Mouse (Mus musculus) fibroblast of lung, adult 2 months (primary cell): Measurements from ENCODE around the gene Prrt2.

Experiments
- DNase-seq: peaks from one replicate; pipeline ENCODE4 v3.0.0-alpha.2; 2011; ENCODE audit warnings: low read depth

The Prrt2 gene

GRCm38 (mm10) chr7:127003620-127004019 is 17.4 kb downstream of the Prrt2 start:
- DNase-seq, result no peak

DNA sequence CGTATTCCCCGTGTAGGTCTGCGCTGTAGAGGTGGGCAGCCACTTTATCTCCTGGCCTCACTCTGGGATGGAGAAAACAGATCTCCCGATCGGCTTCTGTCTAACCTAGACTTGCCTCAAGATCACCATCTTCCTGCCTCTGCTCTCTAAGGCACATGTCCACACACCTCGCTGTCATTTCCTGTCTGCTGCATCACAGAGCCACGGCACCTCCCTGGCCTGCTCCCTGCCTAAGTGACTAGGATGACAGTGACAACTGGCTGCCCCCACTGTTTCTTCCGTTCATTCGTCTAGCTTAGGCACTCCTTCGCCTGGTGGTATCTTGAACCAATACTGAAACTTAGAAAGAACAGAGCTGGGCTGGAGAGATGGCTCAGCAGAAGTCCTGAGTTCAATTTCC is 21.4 kb downstream of the Prrt2 start:
- no peak for DNase-seq

- DNase-seq, result no peak
These were observed 24.6 kb downstream of the Prrt2 start for GRCm38 (mm10) chr7:126996449-126996848.

DNA sequence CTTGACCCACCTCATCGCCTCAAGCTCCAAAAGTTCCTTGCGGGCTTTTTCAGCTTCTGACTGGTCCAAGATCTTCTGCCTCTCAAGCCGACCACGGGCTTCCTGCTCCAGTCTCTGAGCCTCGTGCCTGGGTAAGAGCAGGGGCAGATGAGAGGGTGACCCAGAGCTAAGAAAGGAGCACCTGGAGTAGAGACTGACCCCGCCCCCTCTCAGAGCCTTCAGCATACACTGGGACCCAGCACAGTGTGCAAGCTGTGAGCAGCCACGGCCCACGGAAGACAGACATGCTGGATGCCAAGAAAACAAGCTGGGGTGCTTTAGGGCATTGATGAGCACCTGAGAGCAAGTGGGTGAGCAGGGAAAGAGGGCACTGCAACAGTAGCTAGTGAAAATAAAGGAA is 32.2 kb downstream of the Prrt2 start:
- no peak for DNase-seq

- DNase-seq, result no peak
These were observed 34.7 kb downstream of the Prrt2 start for GRCm38 (mm10) chr7:126986319-126986718.

- no peak for DNase-seq
These were observed 36.2 kb downstream of the Prrt2 start for GRCm38 (mm10) chr7:126984667-126985444.

GRCm38 (mm10) chr7:126983113-126983512 is 37.9 kb downstream of the Prrt2 start:
- DNase-seq, result no peak

DNA sequence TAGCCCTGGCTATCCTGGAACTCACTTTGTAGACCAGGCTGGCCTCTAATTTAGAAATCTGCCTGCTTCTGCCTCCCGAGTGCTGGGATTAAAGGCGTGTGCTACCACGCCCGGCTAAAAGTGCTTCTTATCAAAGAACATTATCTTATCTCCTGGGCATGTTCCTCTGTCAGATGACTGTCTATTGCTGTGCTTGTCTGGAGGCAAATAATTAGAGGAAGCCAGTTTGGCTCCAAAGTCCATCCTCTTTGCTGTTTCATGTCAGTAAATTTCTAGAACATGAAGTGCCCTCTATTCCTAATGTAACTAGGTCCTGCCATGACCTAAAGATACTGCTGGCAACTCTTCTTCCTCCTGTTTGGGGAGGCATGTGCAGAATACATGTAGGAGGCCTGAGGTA is 39.0 kb downstream of the Prrt2 start:
- DNase-seq, result no peak

DNA sequence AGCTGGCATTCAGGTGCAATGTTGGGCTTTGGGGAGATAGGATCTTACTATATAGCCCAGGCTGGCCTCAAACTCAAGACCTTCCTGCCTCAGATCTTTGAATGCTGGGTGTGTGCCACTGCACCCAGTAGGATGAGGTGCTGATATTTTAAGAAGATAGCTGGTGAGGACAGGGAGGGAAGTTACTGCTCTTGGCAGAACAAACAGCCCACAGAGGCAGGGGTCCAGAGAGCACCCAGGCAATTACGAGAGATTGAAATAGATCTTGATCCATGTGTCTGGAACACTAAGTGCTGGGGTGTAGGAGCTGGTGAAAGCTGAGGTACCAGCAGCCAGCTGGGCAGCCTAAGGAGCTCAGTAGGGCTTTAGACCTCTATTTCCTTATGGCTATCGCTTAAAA is 39.4 kb downstream of the Prrt2 start:
- no peak for DNase-seq

DNA sequence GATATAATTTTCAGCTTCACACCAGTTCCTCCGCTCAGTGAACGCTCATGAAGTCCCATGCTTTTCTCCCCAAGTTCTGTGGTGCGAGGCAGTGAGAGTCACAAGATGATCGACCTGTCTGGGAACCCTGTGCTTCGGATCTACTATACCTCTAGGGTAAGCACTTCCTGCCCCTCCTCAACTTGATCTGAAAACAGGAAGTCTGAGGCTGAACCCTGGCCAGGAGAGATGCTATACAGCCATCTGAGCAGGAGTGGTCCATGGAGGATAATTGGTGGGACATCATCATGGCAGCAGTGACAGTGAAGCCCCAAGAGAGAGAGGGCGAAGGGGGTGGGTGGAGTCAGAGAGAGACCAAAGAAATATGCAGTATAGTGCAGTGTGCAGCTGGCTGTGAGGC is 42.2 kb downstream of the Prrt2 start:
- DNase-seq, result no peak

DNA sequence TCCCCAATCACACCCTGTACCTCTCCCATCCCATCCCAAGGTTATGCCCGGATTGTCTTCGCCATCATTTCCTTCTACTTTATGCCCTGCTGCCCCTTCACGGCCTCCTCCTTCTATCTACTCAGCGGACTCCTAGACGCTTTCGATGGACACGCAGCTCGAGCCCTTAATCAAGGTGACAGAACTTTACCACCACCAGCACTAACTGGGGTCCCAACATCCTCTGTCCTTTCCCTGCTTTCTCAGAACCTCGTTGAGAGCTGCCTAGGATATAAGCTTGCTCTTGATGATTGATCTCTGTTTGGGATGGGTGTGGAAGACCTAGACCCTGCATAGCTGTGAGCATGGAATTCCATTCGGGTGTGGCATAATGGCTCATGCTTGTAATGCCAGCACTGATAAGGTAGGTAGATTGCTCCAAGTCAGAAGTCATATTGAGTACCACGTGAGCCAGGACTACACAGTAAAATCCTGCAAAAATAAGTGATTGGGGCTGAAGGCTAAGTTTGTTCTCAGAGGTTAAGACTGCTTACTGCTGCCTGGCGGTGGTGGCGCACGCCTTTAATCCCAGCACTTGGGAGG is 44.0 kb downstream of the Prrt2 start:
- DNase-seq, result no peak

GRCm38 (mm10) chr7:126975950-126976866 is 44.8 kb downstream of the Prrt2 start, which contains the start of gene Cdiptos:
TSS of gene Cdiptos (minus strand) at chr7:126976098.
- peak; percentile 86 for DNase-seq

DNA sequence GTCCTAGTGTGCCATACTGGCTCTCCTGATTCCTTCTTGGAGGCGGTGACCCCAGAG is 45.3 kb downstream of the Prrt2 start, which contains the start of gene Cdipt:
Gene Cdipt, plus strand, starts transcription at position 22 of the 57 bp plus-strand sequence.
- no peak for DNase-seq

GRCm38 (mm10) chr7:126975493-126975892 is 45.5 kb downstream of the Prrt2 start:
- no peak for DNase-seq
